Mouse (Mus musculus) megakaryocyte progenitor cell, adult 5-6 weeks (primary cell): ENCODE results near the gene Slc2a12. TPM values are rescaled to one million over a fixed set of nuclear protein-coding genes. Genes with fewer than 3 reads are reported as not detected.

Experiments
- ATAC-seq: replicated peaks from 2 replicates; pipeline ENCODE4 v1.8.0; 2016; ENCODE audit warnings: mild to moderate bottlenecking, moderate TSS enrichment, inconsistent platforms; ENCODE audit not compliant: poor library complexity
- total RNA-seq, 2 experiments: library from RNA; stranded (forward) in 1 of 2; stranded (reverse) in 1 of 2; fragments of 157-497, 149-512 nt in 1 of 2; fragments of 200-1000 nt in 1 of 2; gene quantifications; 2 replicates each; pipeline versions ENCODE4 v1.2.3 to v1.2.4; 2015 to 2017

Slc2a12 gene
- total RNA-seq (2015), result not detected in 2 replicates
- total RNA-seq (2017), result not detected in 2 replicates

DNA sequence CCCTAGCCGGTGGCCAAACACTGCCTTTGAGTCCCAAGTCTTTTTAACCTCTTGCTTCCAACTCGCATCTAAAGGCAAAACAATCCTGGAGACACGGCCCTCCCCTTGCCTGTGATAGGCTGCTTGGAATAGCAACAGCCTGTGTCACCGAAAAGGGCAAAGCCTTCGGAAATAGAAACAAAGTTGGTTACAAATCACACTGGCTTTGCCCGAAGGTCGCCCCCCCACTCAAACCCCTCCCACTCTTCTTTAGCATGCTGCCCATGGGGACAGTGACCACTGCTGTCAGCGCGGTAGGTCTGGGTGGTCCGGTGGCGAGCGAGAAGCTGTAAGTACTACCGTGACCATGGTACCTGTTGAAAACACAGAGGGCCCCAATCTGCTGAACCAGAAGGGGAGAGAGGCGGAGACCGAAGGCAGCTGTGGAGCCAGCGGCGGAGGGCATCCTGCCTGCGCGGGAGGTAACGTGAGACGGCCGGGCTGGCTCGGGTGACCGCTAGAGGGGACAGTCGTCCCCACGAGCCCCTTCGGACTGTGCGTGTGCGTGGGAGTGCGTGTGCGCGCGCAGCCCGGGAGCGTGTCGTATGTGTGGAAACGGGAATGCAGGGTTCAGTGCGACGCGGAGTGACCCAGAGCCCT lies at the start of gene Slc2a12:
TSS of gene Slc2a12 (plus strand) at position 159 of the 639 bp plus-strand sequence.
- ATAC-seq, result peak; percentile 85

GRCm38 (mm10) chr10:22598908-22599480 lies 45.8 kb upstream of the Slc2a12 start:
- no peak for ATAC-seq

- ATAC-seq, result no peak
Measured at GRCm38 (mm10) chr10:22601046-22601445, 43.8 kb upstream of the Slc2a12 start.

GRCm38 (mm10) chr10:22604801-22605200 lies 40.0 kb upstream of the Slc2a12 start:
- no peak for ATAC-seq

DNA sequence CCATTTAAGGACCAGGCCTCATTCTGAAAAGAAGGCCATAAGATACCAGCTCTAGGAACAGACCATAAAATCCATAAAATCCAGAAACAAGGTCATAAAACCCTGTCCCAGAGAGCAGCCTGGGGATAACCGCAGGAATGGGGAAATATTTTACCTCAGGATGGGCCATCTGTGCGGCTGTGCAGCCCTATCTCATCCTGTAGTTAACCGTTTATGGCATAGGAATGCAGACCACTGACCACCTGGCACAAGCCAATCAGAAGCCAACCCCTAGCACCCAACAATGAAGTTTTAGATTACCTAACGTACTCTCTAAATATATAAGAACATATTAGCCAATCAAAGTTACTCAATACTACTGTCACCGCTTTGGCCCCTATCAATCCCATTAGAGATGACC lies 36.5 kb upstream of the Slc2a12 start:
- no peak for ATAC-seq

DNA sequence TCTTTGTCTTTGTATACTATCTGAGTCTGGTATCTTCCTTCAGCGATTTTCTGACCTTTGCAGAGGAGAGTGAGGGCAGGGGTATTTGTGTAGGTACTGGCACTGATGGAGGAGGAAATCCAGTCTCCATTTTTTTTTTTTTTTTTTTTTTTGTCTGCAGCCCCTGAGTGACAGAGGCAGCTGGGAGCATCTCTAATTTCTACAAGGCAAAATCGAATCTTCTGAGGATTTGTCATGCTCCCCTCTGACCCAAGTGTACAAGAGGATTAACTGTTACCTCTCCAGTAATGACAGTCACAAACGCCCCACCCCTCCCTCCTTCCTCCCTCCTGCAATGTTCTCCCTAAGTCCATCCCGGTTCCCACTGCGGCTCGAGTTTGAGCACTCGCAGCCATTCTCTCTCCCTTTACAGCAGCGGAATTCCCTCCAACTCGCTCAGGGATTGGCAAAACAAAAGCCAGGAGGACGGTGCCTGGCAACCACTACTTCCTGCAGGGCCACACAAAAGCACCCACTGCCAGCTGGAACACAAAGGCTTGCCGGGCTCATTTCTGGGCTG lies 35.9 kb upstream of the Slc2a12 start:
- no peak for ATAC-seq

DNA sequence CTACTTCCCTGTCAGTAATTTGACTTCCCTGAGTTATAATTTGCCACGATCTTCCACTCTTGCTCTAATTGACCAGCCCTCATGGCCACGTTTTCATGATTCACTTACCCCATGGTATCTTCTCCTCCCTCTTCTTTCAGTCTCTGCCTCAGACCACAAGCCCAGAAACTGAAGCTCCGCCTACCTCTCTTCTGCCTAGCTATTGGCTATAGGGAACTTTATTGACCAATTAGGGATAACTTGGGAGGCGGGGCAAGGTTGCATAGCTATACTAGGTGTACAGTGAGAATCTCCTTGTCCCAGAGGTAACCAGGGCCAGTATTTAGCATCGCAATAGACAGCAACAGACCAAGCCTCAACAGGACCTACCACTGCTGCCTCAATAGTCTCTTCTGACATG lies 31.5 kb upstream of the Slc2a12 start:
- ATAC-seq, result no peak

DNA sequence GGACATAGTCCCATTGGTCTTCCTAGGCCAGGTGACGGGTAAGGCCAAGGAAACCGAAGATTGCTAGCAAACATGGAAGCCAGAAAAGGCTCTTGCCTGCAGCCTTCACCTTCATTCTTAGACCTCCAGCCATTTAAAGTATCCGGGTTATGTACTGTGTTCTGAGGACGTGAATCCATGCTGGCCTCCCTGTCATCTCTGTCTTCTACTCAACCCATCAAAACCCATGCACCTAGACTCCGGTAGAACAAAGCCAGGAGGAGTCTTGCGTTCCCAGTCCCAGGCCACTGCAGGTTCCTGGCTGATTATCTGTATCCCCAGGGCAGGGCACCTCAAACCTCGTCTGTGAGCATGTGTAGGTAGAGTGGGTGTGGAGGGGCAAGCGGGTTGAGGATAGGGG lies 30.3 kb upstream of the Slc2a12 start:
- ATAC-seq, result no peak

GRCm38 (mm10) chr10:22615309-22615708 lies 29.5 kb upstream of the Slc2a12 start:
- no peak for ATAC-seq

- peak; percentile 48; the same call in 1 of the 2 replicates for ATAC-seq
Measured at GRCm38 (mm10) chr10:22618842-22619241, 26.0 kb upstream of the Slc2a12 start.

- no peak for ATAC-seq
Measured at GRCm38 (mm10) chr10:22628832-22629231, 16.0 kb upstream of the Slc2a12 start.

GRCm38 (mm10) chr10:22631103-22631502 lies 13.7 kb upstream of the Slc2a12 start:
- ATAC-seq, result peak; percentile 70

DNA sequence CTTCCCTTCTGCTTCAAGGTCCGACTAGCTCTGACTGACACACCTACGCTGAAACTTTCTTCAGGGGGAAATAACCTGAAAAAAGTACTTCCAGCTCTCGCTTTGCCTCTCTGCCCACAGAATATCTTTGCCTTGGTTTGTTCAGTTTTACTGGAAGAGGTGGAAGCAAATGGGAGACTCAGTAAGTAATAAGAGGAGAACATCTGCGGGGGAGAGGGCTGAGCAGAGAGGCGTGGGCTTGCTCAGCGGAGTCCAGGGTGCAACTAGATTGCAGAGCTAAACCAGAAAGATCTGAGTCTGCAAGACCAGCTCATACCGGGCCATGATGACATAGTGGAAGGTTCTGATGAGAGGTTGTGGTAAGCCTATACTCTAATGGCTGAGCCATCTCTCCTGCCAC lies 13.3 kb upstream of the Slc2a12 start:
- no peak for ATAC-seq

DNA sequence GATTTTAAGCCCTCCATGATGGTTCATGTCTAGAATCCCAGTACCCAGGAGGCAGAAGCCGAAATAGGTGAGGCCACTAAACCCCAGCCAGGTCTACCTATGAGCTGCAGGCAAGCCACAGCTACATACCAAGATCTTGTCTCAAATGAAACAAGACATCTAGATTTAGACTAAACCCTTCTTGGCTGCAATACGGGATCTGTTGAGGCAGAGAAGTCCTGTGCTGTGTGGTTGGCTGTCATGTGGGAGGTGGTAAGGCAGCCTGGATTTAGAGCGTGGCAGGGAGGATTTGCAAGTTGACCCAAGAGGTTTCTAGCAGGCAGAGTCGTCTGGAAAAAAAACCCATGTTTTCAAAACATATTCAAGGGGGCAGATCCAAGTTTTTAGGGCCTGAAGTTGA lies 12.9 kb upstream of the Slc2a12 start:
- no peak for ATAC-seq

GRCm38 (mm10) chr10:22633406-22634306 lies 11.2 kb upstream of the Slc2a12 start:
- ATAC-seq, result no peak

DNA sequence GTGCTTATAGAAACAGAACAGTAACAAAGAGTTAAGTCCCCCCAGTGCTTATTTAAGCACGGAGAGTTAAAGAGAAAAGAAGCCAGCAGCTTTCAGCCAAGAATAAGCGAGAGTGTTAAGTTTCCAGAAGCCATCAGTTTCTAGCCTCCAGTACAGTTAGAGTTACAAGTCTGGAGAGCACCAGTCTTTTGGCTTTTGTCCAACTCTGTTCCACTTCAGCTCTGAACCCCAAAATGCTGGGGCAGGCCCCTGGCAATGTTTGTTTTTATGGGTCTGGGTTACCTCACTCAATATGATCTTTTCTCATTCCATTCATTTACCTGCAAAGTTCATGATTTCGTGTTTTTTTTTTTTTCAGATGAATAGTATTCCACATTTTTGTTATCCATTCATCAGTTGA lies 7.6 kb upstream of the Slc2a12 start:
- ATAC-seq, result no peak

- ATAC-seq, result no peak
Measured at GRCm38 (mm10) chr10:22644171-22644570, 640 bp upstream of the Slc2a12 start.

GRCm38 (mm10) chr10:22648702-22649101 lies 3.9 kb downstream of the Slc2a12 start:
- ATAC-seq, result no peak

- no peak for ATAC-seq
Measured at GRCm38 (mm10) chr10:22653820-22654219, 9.0 kb downstream of the Slc2a12 start.

- no peak for ATAC-seq
Measured at GRCm38 (mm10) chr10:22658534-22659385, 13.9 kb downstream of the Slc2a12 start.

GRCm38 (mm10) chr10:22659386-22659725 lies 14.5 kb downstream of the Slc2a12 start:
- ATAC-seq, result no peak
